17 mouse cellular contexts compared by ENCODE assay signal in genomic region chr11:51542424-51542823, GRCm38 (mm10). TPM values are rescaled to one million over a fixed set of nuclear protein-coding genes. Genes with fewer than 3 reads are reported as not detected.
DNase-seq lines count a peak whose midpoint lies in the region; ATAC-seq lines count a peak whose summit lies in the region.
"Had no signal": no experiment of that assay in that cellular context is flagged by ENCODE, and none has a peak within 500 bp of the region (broad histone marks: within the 10 kb centered on the region; RNA-seq: fewer than 3 reads in every experiment).

No protein-coding gene starts in this region.

- no peak for ATAC-seq in kidney, embryonic 15.5 days (replicated peaks; ENCODE audit: low FRiP score)
- no peak for ATAC-seq in embryonic facial prominence, embryonic 12.5 days (ENCODE audit: insufficient number of reproducible peaks, insufficient read depth, low FRiP score, low TSS enrichment)
- ATAC-seq: forebrain, postnatal 0 days; intestine, embryonic 16.5 days had no signal

- H3K27ac ChIP-seq in kidney, embryonic 15.5 days = no peak overlapping the region
- peak overlapping the region; percentile 83 for H3K27ac ChIP-seq in embryonic facial prominence, embryonic 12.5 days
- H3K27ac ChIP-seq: heart, embryonic 13.5 days; midbrain, embryonic 12.5 days had no signal

- H3K36me3 ChIP-seq in kidney, embryonic 15.5 days = no peaks in the 10 kb centered on the region
- H3K36me3 ChIP-seq in embryonic facial prominence, embryonic 12.5 days = no peaks in the 10 kb centered on the region
- H3K36me3 ChIP-seq: heart, embryonic 13.5 days; midbrain, embryonic 12.5 days had no signal

- peaks cover 19% of the 10 kb centered on the region; the same call in 1 of the 2 replicates for H3K4me1 ChIP-seq in kidney, embryonic 15.5 days
- H3K4me1 ChIP-seq in embryonic facial prominence, embryonic 12.5 days = peaks cover 49% of the 10 kb centered on the region

- 38% methylated on average over 9 of the region's 9 CpGs for WGBS in kidney, embryonic 15.5 days
- WGBS in embryonic facial prominence, embryonic 12.5 days = 17% methylated on average over 9 of the region's 9 CpGs

- H3K4me2 ChIP-seq in kidney, embryonic 15.5 days = no peak overlapping the region
- no peak overlapping the region for H3K4me2 ChIP-seq in embryonic facial prominence, embryonic 12.5 days (replicated peaks)
- H3K4me2 ChIP-seq: heart, embryonic 13.5 days; lung, embryonic 14.5 days; midbrain, embryonic 12.5 days had no signal

- H3K4me3 ChIP-seq in kidney, embryonic 15.5 days (replicated peaks) = no peak overlapping the region
- no peak overlapping the region for H3K4me3 ChIP-seq in embryonic facial prominence, embryonic 12.5 days
- H3K4me3 ChIP-seq: heart, embryonic 13.5 days; midbrain, embryonic 12.5 days had no signal

- no peaks in the 10 kb centered on the region for H3K27me3 ChIP-seq in kidney, embryonic 15.5 days
- H3K27me3 ChIP-seq in embryonic facial prominence, embryonic 12.5 days = no peaks in the 10 kb centered on the region
- H3K27me3 ChIP-seq: heart, embryonic 13.5 days; midbrain, embryonic 12.5 days had no signal

- no peak overlapping the region for H3K9ac ChIP-seq in kidney, embryonic 15.5 days
- no peak overlapping the region for H3K9ac ChIP-seq in embryonic facial prominence, embryonic 12.5 days
- H3K9ac ChIP-seq: forebrain, postnatal 0 days; heart, embryonic 13.5 days; lung, embryonic 14.5 days; midbrain, embryonic 12.5 days had no signal

- H3K9me3 ChIP-seq in kidney, embryonic 15.5 days (replicated peaks) = no peaks in the 10 kb centered on the region
- H3K9me3 ChIP-seq in embryonic facial prominence, embryonic 12.5 days = no peaks in the 10 kb centered on the region
- H3K9me3 ChIP-seq: heart, embryonic 13.5 days; midbrain, embryonic 12.5 days had no signal

- DNase-seq in kidney, adult 9 months = peak; percentile 22
- peak; percentile 78 for DNase-seq in embryo, embryonic 10 days (ENCODE audit: low spot score)
- peak; percentile 33 for DNase-seq in lung, postnatal 14 days
- DNase-seq in left cerebral cortex, adult 9 months (ENCODE audit: low spot score in 2 of 2) = no peak
- no peak for DNase-seq in thymus, adult 18-20 months
- DNase-seq: adrenal gland, postnatal 10 days; cerebellum, postnatal 10 days; forebrain, postnatal 0 days; gastrocnemius, postnatal 14 days; left cerebral cortex, postnatal 4 days; lung, embryonic 14.5 days; spleen, adult 18-20 months had no signal

RNA-seq across cellular contexts. Expression of gene Phykpl, which starts 42.1 kb away (rescaled TPM):
- polyA plus RNA-seq in kidney, embryonic 15.5 days (2015; fragmentation: Nextera tagmentation; extraction: Ambion mirVana) = 22.2 and 23.1 TPM in 2 replicates
- polyA plus RNA-seq in embryonic facial prominence, embryonic 12.5 days (2016; fragmentation: Nextera tagmentation; extraction: Ambion mirVana) = 17.4 and 17.5 TPM in 2 replicates

Comparison
In these comparisons a context has a peak if more than half of its experiments do, and no peak if none do; other contexts are left out.
1. DNase-seq: peak in kidney, adult 9 months (single experiment), embryo, embryonic 10 days (single experiment) and lung, postnatal 14 days (single experiment); none in left cerebral cortex, adult 9 months (0 of 2) and thymus, adult 18-20 months (0 of 2).